Mouse (Mus musculus) adrenal gland, postnatal 14 days (tissue): Measurements from ENCODE around the gene Trank1. TPM values are rescaled to one million over a fixed set of nuclear protein-coding genes. Genes with fewer than 3 reads are reported as not detected.

Experiments used
- DNase-seq: peaks from one replicate; pipeline ENCODE4 v3.0.0; 2021; ENCODE audit warnings: mixed read lengths
- total RNA-seq: library from RNA; stranded (reverse); gene quantifications from 2 replicates; pipeline ENCODE4 v1.2.3, GENCODE M21; 2021

Trank1 gene
- total RNA-seq, 1 experiment from 2014 or later: 61.0 TPM

- DNase-seq: no peak
These were observed 69.8 kb downstream of the Trank1 start for GRCm38 (mm10) chr9:111381056-111382025.

DNA sequence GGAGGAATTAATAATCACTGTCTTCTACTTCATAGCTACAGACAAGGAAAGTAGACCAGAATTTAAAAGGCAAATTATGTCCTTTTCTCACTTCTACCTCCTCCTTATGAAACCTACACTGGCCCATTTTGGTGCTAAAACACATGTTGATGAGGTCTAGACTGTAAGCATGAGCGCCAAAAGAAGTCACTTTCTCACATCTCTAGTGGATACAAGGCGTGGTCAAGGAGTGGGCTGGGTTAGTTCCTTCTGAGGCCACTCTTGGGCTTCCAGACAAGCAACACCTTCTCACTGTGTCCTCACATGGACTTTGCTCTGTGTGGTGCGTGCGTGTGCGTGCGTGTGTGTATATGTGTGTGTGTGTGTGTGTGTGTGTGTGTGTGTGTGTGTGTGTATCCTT, 70.9 kb downstream of the Trank1 start:
- DNase-seq: no peak

GRCm38 (mm10) chr9:111383046-111383445, 71.5 kb downstream of the Trank1 start:
- DNase-seq: no peak

DNA sequence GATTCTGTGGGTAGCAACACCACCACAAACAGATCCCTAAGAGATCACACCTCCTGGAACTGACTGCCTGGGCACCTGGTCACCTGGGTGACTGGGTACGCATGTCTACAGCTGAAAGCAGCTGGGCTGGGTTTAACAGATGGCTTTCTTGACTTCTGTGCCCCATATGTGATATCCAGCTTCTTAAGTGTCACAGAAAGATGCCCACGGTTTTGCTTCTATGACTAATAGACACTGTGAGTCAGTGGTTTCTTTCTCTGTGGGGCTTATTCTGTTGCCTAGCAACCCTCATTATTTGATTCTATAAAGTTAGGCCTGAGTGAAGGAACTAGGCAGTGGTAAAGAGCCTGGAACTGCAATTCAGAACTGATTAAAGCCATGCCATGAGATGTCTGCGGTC, 72.2 kb downstream of the Trank1 start:
- DNase-seq: no peak

GRCm38 (mm10) chr9:111385526-111386491, 74.3 kb downstream of the Trank1 start:
- DNase-seq: no peak

GRCm38 (mm10) chr9:111386569-111386968, 75.0 kb downstream of the Trank1 start:
- no peak for DNase-seq

GRCm38 (mm10) chr9:111387576-111387975, 76.0 kb downstream of the Trank1 start:
- no peak for DNase-seq

GRCm38 (mm10) chr9:111390016-111390415, 78.5 kb downstream of the Trank1 start:
- DNase-seq: peak; percentile 72

DNA sequence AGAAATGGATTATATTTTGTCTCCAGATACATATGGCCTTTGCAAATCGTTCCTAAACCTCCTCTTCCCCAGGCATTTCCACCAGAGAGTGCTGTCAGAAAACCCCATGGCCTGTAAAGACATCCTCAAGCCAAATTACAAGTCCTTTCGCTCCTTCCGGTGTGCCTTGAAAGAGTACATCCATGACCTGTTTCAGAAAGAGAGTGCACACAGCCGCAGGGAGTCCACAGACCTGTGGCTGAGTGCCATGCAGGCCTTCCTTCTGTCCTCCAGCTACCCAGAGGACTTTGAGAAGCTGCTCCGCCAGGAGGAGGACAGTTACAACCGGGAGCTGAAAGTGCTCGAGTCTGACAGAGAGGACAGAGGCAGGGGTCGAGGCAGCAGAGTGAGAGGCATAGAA, 79.5 kb downstream of the Trank1 start:
- DNase-seq: no peak

DNA sequence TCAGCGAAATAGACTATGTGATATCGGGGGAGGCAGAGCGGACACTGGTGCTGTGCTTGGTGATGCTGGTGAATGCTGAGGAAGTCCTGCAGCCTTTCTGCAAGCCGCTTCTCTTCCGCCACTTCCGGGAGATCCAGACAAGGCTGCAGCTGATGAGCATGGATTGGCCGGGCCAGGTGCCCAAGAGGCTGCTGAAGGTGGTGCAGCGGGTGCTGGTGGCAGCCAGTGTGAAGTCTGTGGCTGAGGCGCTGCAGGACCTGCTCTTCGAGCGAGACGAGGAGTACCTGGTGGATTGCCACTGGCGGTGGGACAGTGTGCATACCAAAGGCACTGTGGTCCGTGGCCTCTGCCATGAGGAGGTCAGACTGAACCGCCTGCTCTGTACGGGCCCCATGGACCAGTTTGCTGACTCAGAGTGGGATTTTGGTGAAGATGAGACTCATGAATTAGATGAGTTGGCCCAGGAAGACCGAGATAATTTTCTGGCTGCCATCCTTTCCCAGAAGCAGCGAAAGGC, 80.4 kb downstream of the Trank1 start:
- DNase-seq: no peak

- no peak for DNase-seq
These were observed 83.7 kb downstream of the Trank1 start for GRCm38 (mm10) chr9:111395265-111395664.

DNA sequence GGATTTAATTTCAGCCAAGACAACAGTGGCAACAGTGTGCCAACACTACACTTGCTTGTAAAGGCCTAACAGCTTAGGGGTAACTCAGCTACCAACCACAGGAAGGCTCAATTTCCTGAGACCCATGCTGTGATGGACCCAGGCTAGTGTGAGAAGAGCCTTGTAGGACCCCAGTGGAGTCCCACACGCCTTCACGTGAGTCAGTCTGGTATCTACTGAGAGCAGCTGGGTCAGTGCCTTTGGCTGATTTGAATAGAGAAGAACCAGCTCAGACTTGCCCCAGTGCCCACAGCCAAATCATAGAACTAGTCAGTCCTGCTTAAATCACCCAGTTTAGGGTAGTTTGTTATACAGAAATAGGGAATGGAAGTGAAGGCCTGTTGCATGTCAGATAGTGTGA, 86.5 kb downstream of the Trank1 start:
- DNase-seq: no peak

- DNase-seq: no peak
These were observed 88.5 kb downstream of the Trank1 start for GRCm38 (mm10) chr9:111400089-111400488.

GRCm38 (mm10) chr9:111403159-111403558, 91.6 kb downstream of the Trank1 start:
- DNase-seq: no peak

GRCm38 (mm10) chr9:111404346-111405079, 93.0 kb downstream of the Trank1 start:
- DNase-seq: no peak

DNA sequence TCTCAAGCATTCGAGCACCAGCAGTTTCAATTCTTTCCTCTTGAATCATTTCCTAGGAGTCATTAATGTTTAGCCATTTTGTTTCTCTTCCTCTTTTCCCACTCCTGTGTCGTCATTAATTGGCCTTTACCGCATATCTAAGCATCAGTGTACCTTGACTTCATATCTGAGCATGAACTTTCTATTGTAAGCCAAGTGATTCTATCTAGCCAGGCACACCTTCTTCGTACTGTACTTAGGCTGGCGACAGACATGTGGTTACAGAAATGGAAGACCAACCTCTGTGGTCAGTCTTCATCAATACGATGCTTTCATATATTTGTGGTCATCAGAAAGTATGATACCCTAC, 93.5 kb downstream of the Trank1 start:
- DNase-seq: no peak

DNA sequence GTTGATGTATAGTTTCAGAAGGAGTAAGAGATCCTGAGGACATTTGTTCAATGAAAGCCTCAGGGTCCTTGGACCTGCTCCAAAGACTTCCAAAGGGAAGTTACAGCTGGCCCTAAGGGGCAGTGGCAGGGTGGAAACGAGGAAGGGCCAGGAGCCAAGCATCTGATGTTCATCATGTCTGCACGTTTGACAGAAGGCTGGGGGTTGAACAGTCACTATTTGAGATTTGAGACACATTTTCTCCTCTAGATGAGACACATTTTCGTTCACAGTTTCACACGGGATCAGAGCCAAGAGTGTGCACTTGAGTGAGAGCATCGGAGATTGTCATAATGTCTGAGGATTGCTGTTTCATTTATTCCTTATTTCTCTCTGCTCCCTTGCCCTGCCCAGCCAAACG, 96.5 kb downstream of the Trank1 start:
- DNase-seq: no peak

DNA sequence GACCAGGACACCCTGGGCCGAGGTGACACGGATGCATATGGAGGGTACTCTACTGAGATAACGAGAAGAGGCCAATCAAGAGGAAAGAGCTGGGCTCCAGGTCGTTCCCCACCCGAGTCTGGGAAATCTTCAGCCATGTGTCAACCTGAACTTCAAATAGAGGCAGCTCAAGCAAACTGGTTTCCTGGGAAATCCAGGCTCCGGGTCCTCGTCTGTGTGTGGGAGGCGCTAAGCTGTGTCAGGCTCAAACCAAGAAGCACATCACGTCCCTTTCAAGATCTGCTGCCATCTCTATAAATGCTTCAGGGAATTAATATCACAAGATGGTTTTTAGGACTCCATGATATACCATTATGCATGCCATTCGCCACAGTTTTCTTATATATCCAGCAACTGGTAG, 96.9 kb downstream of the Trank1 start:
- no peak for DNase-seq

GRCm38 (mm10) chr9:111412471-111413160, 101.1 kb downstream of the Trank1 start:
- DNase-seq: no peak

DNA sequence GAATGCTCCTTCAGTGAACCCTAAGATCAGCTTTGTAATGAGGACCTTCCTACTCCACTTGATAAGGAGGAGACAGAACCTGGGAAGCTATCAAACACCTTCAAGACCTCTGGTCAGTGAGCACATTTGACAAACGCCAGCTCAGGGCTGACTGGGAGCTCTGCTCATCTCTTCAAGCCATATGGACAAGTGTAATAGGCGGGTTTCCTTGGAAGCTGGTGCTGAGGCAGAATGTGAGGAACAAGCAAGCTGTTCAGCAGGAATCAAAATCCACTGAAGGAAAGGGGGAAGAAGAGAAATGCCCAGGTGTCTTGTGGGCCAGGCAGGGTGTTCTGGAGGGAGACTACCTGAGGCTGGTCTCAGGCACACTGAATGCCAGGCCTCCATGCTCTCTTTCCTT, 110.3 kb downstream of the Trank1 start:
- no peak for DNase-seq

- DNase-seq: no peak
These were observed 111.0 kb downstream of the Trank1 start for GRCm38 (mm10) chr9:111422567-111422966.
